Mouse (Mus musculus) adrenal gland, postnatal 25 days (tissue): Measurements from ENCODE around the gene Tesc. TPM values are rescaled to one million over a fixed set of nuclear protein-coding genes. Genes with fewer than 3 reads are reported as not detected.
A peak's percentile ranks its signal among the peaks of the same experiment; 100 is the strongest.

Source experiments
- DNase-seq: peaks from one replicate; pipeline ENCODE4 v3.0.0; 2021; ENCODE audit warnings: mixed read lengths
- long read RNA-seq: library from polyadenylated mRNA; stranded (forward); transcript quantifications from one replicate; pipeline ENCODE4 v2.0.0, GENCODE M21; 2021
- total RNA-seq: library from RNA; stranded (reverse); gene quantifications from 2 replicates; pipeline ENCODE4 v1.2.3, GENCODE M21; 2021

Tesc gene
- total RNA-seq, result 103 and 131 TPM in 2 replicates
- long read RNA-seq, transcript Tesc-203 (7 exons, 994 nt), result minor isoform, 5 of 125 reads
- long read RNA-seq, transcript Tesc-201 (8 exons, 1,031 nt), result major isoform, 96 of 125 reads
- long read RNA-seq, transcript Tesc-202 (8 exons, 981 nt), result minor isoform, 10 of 125 reads
- long read RNA-seq, partial matches to known transcripts, result 9 of 125 reads
- long read RNA-seq, other reads (novel, unspliced or antisense), result 5 of 125 reads

DNA sequence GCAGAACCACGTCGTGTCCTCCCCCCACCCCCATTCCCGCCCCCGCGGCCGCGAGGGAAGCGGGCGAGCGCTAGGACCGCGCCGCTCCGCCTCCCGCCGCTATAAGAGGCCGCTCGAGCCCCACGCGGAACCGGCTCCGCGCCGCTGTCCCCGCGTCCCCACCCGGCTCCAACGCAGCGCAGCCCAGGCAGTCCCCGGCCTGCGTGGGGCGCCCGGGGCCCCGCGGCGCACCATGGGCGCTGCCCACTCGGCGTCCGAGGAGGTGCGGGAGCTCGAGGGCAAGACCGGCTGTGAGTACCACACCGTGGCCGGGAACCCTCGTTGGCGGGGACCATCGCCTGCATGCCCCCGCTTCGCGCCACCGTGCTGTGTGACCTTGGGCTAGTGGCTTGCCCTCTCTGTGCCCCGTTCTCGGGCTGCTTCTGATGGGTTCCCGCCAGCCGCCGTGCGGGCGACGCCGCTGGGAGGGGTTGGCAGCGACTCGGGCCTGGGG is at the start of gene Tesc:
Gene Tesc (plus strand): TSS at position 46 of the 493 bp plus-strand sequence.
- DNase-seq, result peak; percentile 68

DNA sequence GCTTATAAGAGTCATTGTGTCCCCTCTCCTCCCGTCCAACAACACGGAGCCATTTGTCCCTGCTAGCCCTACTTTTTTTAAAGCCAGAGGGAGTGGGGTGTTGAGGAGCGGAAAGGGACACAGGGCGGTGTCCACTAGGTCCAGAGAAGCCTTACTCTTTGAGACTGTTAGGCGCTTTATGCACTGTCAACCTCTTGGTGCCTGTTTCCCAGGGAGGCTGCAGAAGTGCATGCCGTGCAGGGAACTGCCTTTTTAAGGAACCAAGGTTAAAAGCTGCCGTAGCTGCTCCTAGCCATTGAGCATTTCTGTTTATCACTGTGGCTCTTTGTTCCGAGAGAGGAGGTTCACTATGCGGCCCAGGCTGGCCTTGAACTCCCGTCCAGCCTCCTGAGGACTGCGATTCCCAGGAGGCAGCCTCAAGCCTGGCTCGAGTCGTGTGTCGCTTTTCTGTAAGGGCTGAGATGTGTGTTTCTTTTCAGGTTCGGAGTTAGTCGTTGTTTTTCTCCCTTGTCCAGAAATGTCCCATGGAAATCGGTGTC is 49.3 kb upstream of the Tesc start:
- peak; percentile 45 for DNase-seq

DNA sequence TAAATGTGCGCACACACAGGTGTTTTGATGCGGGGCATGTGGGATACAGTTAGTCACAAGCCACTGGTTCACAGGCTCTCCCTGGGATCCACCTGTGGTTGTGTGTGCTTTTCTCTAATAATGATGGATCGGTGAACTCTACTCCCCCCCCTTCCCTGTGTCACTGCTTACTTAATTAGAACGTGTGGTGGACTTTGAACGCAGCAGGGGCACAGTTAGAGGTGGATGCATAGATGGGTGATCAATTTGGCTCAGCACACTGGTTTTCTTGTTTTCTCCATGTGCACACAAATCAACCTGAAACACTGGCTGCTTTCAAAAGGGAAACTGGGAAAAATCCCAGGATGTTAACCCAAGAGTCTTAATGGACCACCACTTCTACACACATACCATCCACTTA is 48.5 kb upstream of the Tesc start:
- no peak for DNase-seq

DNA sequence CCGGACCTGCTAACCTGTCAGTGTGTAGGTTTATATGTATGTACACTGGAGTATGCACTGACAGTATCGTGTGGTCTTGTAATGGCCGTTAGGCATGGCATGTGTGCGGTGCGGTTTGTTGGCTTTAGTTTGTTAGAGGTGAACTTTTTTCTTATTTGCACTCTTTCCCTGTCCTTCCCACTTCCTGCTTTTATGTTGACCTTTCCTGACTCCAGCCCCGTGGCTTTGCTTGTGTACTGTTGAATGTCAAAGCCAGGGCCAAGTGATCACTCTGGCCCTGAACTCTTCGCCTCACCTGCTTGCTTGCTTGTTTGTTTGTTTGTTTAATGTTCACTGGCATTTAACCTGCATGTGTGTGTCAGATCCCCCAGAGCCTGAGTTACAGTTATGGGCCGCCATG is 46.6 kb upstream of the Tesc start:
- no peak for DNase-seq

DNA sequence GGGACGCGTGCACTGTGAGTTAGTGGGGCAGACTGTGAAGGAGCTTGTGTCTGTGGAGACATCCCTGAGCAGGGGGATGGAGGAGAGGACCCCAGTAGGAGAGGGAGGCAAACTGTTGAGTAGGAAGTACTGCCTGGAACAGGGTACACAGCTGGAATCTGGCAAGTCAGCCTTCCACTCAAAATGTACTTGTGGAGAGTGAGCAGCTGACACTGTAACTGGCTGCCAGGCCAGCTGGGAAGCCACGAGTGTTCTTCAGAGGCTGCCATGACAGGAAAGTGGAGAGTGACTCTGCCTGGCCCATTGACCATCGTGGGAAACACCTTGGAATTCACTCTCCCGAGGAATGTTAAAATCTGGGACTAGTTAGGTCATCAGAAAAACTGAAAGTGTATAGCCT is 45.6 kb upstream of the Tesc start:
- DNase-seq, result no peak

DNA sequence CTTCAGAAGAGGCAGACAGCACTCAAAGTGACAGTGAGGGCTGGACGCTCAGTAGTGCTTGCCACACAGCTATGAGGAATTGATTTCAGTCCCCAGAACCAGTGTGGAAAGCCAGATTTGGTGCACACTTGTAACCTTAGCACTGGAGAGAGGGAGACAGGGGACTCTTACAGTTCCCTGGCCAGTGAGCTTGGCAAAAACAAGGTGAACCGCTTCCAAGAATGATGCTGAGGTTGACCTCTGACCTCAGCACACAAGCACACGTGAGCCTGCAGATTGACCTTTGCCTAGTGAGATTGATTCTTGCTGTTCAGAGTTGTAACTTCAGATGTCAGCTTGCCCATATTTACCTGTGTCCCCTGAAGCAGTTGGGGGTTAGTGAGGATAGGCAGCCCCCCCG is 41.2 kb upstream of the Tesc start:
- no peak for DNase-seq

DNA sequence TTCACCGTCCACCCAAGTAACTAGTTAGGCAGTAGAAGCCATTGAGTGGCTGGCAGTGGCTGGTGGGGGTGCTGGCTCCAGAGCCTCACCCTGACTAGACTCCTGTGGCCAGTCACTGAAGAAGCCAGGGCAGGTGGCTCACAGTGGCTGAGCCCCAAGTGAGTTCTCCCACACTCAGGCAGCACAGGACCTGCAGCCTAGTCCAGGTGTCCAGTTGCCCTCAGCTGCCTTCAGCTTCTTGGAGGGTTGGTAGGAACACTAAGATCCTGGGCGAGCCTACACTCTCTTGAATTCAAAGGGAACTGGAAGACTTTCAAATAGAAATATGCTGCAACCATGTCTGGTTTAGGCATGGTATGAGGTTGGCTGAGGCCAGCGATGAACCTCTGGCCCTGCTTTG is 39.7 kb upstream of the Tesc start:
- no peak for DNase-seq

DNA sequence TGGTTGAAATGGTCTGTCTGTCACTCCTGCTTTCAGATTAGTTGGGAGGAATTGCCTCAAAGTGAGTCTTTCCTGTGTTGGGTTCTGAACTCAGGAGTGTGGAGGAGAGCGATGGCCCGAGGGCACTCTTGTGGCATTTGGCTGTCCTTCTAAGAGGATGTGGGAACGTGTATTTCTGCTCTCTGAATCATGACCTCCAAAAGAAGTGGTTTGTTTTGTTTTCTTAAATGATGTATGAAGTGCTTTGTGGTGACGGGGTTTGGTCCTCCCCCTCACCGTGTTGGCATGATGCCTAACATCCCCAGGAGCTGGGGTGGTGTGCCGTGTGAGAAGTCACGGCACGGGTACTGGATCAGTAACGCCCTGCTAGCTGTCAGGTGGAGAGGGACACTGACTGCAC is 39.2 kb upstream of the Tesc start:
- DNase-seq, result no peak

DNA sequence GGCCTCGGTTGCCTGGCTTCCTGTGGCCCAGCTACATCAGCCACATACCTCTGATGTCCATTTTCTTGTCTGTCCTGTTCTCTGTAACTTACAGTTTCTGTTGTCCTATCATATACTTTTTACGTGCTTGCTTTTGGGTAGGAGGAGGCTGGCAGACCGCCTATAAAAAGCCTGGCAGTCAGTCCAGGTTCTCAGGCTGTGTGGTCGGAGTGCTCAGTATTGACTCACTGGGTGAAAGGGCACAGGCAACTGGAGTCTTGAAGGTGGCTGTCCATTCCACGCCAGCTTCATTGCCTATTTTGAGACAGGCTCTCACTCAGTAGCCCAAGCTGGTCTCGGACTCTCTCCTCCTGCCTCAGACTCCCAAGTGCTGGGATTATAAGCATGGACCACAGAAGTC is 37.8 kb upstream of the Tesc start:
- peak; percentile 61 for DNase-seq

DNA sequence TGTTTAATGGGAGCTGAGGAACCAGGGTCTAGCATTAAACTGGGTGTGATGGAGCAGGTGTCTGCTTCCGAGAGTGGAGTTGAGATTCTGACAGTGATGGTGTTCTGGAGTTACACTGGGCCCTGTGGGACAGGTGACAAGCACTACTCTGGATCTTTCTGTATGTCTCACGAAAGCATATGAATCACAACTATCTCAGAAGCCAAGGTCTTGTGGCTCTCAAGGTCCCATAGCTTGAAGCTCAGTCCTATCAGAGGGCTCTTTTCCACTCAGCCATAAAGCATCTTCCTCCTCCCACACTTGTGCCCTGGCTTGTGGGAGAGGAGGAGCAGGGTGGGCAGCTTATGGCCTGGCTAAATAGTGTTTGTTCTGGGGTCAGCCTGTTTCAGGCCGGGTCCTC is 36.6 kb upstream of the Tesc start:
- no peak for DNase-seq

DNA sequence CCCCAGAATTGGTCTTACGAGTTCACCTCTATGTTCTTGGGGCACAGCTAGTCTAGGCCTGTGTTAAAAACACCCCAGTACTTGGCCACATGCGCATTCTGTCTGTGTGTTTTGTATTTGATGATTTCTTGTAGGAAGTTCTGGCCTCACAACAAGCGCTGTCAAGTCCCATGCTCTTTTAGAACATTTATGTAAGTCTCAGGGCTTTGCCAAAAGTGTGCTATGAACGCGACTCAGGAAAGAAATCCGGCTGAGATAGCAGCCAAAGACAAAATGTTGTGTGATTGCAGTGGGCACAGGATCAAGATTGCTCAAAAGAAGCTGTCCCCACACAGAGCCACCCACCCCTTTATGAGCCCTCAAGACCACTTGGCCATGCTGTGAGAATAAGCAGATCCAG is 34.0 kb upstream of the Tesc start:
- no peak for DNase-seq

DNA sequence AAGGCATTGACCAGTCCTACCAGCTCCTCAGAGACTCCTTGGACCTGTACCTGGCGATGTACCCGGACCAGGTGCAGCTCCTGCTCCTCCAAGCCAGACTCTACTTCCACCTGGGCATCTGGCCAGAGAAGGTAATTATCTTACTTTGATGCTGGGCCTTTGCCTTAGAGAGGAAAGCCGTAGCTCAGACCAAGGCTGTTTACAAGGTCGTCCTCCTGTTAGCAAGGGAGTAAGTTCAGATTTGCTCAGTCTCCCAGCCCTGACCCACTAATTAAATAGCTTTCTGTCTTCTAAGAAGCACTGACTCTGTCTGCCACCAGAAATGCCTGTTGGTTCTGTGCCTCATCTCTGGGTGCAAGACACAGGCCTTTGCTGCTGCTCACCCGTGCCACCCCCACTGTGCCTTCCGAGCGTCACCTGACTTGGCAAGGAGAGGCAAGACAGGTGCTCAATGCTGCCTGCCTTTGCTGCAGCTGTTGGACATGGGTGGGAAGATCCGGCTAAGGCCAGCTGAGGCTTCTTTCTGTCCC is 32.1 kb upstream of the Tesc start:
- DNase-seq, result no peak

DNA sequence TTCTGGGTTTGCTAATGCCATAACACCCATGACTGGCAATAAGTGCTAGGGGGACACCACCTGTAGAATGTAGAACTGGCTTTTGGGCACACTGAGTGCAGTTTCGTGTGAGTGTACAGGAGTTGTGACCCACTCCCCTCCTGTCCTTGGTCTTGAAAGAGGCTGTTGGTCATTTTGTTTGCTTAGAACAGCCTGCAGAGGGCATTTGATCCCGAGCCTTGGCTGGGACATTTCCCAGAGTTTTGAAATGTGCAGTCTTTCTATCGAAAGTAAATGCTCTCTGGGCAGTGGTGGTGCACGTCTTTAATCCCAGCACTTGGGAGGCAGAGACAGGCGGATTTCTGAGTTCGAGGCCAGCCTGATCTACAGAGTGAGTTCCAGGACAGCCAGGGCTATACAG is 31.6 kb upstream of the Tesc start:
- DNase-seq, result no peak

DNA sequence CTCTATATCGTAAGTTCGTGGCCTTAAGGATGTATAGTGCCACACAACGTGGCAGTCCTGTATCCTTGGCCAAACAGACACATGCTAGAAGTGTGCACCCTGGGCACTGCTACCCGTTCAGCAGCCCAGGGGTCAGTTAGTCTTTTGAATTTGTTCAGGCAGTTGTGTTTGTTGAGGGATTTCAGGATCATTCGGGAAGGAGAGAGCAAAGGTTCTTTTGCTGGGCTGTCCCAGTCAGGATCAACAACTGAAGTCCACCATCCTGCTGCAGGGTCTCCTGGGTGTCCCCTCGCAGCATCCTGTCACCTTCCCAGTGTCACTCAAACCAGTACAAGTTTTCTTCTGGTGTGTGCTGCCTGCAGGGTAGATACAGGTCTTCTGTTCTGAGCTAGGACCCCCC is 31.0 kb upstream of the Tesc start:
- DNase-seq, result no peak

DNA sequence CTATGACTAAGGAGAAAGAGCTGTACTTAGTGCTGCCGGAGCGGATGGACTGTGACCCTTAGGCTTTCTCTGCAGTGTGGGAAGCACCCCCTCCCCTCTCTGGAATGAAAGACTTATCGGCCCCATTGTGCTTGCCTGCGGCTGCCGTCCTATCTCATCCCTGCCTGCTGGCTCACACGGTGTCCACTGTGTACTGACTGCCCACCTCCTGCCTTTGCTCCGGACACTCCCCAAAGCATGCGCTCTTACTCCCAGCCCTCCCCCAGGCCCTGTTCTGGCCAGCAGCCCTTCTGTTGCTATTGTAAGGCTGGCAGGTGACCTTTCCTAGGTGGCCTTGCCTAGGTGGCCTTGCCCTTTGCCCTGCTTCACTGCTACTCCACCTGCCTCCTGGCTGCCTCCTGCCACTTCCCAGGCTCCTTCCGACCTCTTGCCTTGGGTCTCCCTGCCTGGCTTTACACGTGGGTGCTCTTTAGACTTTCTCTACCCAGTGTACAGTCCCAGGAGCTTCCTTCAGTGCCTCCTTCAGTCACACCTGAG is 30.0 kb upstream of the Tesc start:
- no peak for DNase-seq

DNA sequence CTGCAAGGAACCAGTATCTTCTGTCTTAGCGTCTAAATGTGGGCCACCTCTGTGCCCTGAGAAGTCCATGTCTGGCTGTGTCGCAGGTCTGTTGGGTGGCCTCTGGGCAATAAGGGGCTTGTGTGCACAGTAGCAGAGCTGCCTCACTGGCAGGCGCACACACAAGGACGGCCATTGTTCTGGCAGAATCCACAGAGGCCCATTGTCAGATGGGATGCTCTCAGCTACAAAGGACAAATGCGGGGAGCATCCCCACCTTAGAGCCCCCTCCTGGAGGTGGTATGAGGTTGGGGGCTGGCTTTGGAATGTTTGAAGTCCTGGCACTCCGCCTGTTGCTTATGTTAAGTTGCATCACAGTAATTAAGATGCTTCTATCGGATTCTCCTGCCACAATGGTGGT is 28.5 kb upstream of the Tesc start:
- no peak for DNase-seq

DNA sequence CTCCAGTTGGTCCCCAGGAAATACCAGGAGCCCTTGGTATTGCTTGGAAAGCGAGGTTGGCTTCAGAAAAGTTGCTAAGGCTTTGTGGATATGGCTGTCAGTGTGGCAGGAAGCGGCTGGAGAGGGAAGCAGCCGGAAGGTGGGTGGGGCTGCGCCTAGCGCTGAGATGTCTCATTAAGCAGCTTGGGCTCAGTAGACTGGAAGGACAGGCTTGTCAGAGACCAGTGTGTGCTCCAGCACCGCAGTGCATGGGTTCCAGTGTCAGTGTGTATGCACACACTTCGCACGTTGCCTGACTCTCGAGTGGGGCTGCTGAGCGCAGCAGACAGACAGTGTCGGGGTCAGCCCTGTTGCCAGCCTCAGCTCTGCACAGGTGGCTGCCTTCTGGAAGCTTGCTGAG is 28.0 kb upstream of the Tesc start:
- DNase-seq, result no peak

DNA sequence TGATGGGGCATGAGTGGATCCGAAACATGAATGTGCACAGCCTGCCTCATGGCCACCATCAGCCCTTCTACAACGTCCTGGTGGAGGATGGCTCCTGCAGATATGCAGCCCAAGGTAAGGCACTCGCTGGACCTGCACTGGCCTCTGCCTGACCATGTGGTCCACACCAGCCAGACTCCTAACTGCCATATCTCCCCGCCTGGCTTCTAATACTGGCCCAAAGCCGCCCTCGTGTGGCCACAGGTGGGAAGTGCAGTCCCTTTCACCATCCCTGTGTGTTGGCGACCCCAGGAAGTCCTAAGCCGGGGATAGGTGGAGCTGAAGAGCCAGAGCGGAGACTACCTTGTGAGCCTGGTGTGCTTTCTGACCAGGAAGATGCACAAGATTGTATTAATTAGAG is 25.5 kb upstream of the Tesc start:
- peak; percentile 73 for DNase-seq

DNA sequence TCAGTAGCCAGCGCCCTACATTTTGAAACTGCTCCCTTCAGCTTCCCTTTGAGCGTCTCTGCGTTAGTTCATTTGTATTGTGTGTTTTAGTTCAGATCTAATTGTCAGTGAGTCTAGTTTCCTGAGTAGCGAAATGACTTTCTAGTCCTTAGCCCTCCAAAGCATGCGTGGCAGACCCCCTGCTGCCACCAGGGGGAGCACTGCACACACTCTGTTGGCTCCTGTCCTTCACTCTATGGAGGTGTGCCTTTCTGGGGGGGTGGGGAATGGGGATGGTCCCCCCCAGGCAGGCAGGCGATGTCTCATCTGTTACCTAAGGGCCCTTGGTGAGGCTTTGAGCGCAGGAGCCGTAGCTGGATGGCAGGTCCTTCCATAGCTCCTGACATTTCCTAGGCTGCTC is 22.9 kb upstream of the Tesc start:
- DNase-seq, result peak; percentile 79

DNA sequence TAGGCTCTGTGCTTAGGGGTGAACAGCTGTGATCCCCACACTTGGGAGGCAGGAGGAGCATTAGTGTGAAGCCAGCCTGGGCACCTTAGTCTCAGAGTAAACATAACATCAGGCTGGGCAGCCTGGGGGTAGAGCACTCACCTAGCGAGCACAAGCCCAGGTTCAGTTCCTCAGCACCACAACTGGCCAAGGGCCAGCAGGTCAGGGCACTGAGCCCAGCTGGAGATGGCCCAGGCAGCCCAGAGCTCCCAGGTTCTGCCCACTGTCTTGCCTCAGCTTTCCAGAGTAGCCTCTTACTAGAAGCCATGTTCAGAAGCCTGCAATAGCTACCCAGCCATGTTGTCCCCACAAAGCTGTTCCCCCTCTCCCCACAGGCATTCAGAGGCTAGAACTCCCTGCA is 21.8 kb upstream of the Tesc start:
- no peak for DNase-seq

DNA sequence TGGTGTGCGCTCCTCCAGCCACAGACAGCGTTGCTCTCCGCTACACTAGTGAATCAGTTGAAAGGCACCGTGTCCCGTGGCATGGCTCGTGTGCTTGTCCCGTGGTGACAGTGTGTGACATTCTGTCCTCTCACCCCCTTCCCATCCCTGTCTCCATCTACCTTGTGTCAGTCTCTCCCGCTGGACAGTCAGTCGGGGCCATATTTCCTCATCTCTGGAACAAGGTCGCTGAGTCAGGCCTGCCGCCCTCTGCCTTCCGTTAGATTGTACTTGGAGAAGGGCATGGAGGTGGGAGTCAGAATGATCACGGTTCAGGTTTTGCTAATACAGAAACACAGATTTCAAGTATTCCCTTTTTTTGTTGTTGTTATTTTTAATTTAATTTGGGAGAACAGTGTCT is 19.2 kb upstream of the Tesc start:
- DNase-seq, result peak; percentile 55

DNA sequence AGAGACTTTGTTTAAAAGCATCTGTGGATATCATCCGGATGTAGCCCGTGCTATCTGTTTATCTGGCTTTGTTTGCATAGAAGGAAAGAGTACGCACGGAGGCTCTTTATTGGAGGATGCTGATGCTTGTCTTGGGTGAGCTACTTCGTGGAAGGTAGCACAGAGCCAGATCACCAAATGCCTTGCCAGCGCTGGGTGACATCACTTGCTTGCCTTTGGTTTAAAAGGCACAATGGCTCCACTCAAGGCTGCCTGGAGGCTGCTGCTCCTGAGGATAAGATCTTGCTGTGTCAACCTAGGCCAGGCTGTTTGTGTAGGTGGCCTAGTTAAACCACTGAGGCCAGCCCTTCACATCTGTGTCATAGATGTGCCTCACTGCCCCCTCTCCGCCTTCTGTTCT is 16.7 kb upstream of the Tesc start:
- DNase-seq, result no peak

DNA sequence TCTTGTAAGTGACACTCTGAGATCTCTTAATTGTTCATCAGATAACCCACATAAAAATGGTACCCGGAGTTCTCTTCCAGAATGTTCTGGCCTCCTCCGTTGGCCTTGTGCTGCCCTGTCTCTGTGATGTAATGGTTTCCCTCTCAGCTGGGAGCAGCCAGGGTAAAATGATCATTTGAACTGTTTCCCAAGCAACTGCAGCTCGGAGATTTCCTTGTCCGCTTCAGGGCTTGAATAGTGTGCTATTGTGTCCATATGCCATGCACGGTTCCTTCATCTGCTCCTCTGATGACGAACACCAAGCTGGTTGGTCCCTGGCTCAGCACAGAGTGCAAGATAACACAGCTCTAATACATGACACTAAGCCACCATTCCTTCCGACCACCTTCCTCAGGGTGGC is 15.7 kb upstream of the Tesc start:
- no peak for DNase-seq

DNA sequence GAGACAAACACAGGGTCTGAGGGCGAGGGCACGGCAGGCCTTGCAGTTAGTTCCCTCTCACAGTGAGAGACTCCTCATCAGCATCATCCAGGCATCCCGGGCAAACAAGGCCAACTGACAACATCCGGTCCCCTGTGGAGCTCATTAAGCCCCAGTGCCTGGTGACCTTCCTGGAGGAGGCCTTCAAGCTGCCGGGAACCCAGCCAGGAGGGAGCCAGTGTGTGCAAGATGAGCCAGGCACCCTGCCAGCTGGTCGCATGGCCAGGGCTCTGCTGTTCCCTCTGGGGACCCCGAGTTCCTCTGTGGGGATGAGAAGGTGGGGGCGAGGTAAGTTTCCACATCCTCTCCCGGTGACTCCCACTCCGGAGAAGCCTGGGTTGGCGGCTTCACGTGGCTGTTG is 12.5 kb upstream of the Tesc start:
- DNase-seq, result peak; percentile 94
